Mouse (Mus musculus) limb, embryonic 15.5 days (tissue): ENCODE results near the gene Cenpm. TPM values are rescaled to one million over a fixed set of nuclear protein-coding genes. Genes with fewer than 3 reads are reported as not detected.
A peak's percentile ranks its signal among the peaks of the same experiment; 100 is the strongest.

ENCODE experiments used
- ATAC-seq: fragments of 200-750 bp; cut with Nextera tagmentation; 2 replicates; pipeline ENCODE4 v1.8.0; 2017; ENCODE audit warnings: low read depth, moderate TSS enrichment; ENCODE audit not compliant: insufficient number of reproducible peaks, low FRiP score, low TSS enrichment
- H3K27ac ChIP-seq: fragments of 300-500 bp; sonication (generic); 2 replicates; pipeline ENCODE4 v1.5.1; 2015; ENCODE audit warnings: moderate library complexity, mild to moderate bottlenecking, inconsistent platforms
- H3K27me3 ChIP-seq: fragments of 300-500 bp; sonication (generic); 2 replicates; pipeline ENCODE4 v1.6.1; 2015; ENCODE audit warnings: inconsistent platforms
- H3K36me3 ChIP-seq: fragments of 300-500 bp; sonication (generic); 2 replicates; pipeline ENCODE4 v1.6.1; 2015; ENCODE audit warnings: inconsistent platforms
- H3K4me1 ChIP-seq: fragments of 300-500 bp; sonication (generic); 2 replicates; pipeline ENCODE4 v1.6.1; 2015; ENCODE audit warnings: inconsistent platforms
- H3K4me2 ChIP-seq: fragments of 300-500 bp; sonication (generic); 2 replicates; pipeline ENCODE4 v1.6.1; 2015; ENCODE audit warnings: mild to moderate bottlenecking, inconsistent platforms
- H3K4me3 ChIP-seq: fragments of 300-500 bp; sonication (generic); 2 replicates; pipeline ENCODE4 v1.5.1; 2015; ENCODE audit warnings: mild to moderate bottlenecking, inconsistent platforms
- H3K9ac ChIP-seq: fragments of 300-500 bp; sonication (generic); 2 replicates; pipeline ENCODE4 v1.6.1; 2015; ENCODE audit warnings: inconsistent platforms
- H3K9me3 ChIP-seq: fragments of 300-500 bp; sonication (generic); 2 replicates; pipeline ENCODE4 v1.6.1; 2016; ENCODE audit warnings: inconsistent platforms
- WGBS: fragments of 180-500 bp; shearing (Covaris S2); methylation state at CpG from one replicate; pipeline ENCODE4 v1.1.7; 2015; 5-methylcytosine and 5-hydroxymethylcytosine counted together
- polyA plus RNA-seq: library from polyadenylated mRNA; unstranded; fragments of >200 nt; fragmentation: Nextera tagmentation; extraction: Ambion mirVana; gene quantifications from 2 replicates; pipeline ENCODE4 v1.2.1, GENCODE M21; 2015

The Cenpm gene
- polyA plus RNA-seq, 1 experiment from 2014 or later: 49.5 TPM

DNA sequence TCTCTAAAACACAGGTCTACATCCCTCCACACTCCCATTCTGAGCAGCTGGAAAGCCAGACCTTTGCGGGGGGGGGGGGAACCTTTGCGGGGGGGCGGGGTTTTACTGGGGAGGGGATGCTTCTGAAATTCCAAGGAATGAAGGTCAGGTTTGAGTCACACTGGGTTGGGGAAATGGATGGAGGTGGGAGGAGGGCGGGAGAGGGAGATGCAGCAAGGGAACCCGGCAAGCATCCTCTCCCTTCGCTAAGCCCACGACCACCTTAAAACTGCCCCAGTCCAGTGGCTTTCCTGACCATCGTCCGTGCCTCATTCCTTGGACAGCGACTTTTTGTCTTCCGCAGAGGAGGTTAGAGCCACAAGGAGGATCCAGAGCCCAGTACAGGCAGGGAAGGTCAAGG, 33.3 kb downstream of the Cenpm start:
- 2% methylated on average over 11 of the region's 11 CpGs for WGBS
- peaks cover 97% of the 10 kb centered on the region for H3K27me3 ChIP-seq
- no peak for ATAC-seq
- peak overlapping the region; percentile 94 for H3K4me2 ChIP-seq
- no peaks in the 10 kb centered on the region for H3K36me3 ChIP-seq
- H3K9me3 ChIP-seq: no peaks in the 10 kb centered on the region
- H3K4me3 ChIP-seq: peak overlapping the region; percentile 49
- H3K4me1 ChIP-seq: peaks cover 46% of the 10 kb centered on the region
- H3K9ac ChIP-seq: no peak overlapping the region
- no peak overlapping the region for H3K27ac ChIP-seq

DNA sequence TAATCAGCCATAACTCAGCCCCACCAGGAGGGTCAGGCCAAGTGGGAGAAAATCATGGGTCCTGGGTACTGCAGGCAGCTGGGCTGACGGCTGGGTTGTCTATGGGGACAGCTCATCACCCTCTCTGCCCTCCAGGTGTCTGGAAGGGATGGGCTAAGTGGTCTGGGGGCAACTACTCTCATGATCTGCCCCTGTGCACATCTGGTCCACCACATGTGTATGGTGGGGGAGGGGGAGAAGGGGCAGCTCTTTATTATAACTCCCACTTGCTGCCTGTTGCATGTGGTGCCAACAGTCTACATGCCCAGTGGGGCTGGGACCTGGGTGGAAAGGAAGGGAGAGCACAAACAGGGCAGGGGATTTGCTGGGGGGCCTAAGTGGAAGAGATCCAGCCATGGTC, 33.7 kb downstream of the Cenpm start:
- Histone ChIP-seq H3K36me3 (peaks cover 2% of the 10 kb centered on the region; the same call in 1 of the 2 replicates), H3K4me1 (peaks cover 46% of the 10 kb centered on the region), H3K4me2 (no peak overlapping the region), H3K9ac (no peak overlapping the region), H3K27ac (no peak overlapping the region), H3K4me3 (no peak overlapping the region), H3K27me3 (peaks cover 97% of the 10 kb centered on the region), H3K9me3 (no peaks in the 10 kb centered on the region)
- ATAC-seq: no peak
- 32% methylated on average over 1 of the region's 1 CpGs for WGBS

DNA sequence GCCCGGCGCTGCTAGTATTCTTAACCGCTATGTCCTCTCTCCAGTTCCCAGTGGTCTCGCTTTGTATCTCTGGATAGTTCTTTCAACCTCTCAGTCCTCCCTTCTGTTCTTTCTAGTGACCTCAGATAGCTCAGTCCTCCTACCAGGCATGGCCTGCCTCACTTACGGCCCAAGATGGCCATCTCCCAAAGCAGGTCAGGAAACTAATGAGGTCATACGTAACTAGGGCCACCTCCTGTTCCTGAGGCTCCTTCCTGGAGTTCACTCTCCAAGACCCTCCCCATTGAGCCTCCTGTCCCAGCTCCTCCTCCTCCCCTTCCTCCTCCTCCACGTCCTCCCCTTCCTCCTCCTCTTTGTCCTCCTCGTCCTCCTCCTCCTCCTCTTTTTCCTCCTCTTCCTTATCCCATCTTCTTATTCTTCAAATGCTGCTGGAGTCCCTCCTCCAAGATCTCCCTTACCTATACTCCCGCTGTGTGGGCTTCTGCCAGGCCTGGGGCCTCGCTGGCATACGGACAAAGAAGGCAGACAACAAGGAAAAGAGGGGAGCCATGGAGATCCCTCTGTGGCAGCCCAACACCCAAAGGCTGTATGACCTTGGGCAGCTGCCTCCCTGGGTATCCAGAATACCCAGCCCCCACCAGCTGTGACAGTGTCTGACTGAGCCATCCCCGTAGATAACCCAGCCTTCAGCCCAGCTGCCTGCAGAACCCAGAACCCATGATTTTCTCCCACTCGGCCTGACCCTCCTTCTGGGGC, 35.1 kb downstream of the Cenpm start:
- Histone ChIP-seq H3K9me3 (no peaks in the 10 kb centered on the region), H3K4me1 (peaks cover 43% of the 10 kb centered on the region), H3K27me3 (peaks cover 96% of the 10 kb centered on the region), H3K27ac (no peak overlapping the region), H3K9ac (no peak overlapping the region), H3K4me3 (no peak overlapping the region), H3K36me3 (peaks cover 15% of the 10 kb centered on the region), H3K4me2 (no peak overlapping the region)
- ATAC-seq: no peak
- 77% methylated on average over 13 of the region's 13 CpGs for WGBS

DNA sequence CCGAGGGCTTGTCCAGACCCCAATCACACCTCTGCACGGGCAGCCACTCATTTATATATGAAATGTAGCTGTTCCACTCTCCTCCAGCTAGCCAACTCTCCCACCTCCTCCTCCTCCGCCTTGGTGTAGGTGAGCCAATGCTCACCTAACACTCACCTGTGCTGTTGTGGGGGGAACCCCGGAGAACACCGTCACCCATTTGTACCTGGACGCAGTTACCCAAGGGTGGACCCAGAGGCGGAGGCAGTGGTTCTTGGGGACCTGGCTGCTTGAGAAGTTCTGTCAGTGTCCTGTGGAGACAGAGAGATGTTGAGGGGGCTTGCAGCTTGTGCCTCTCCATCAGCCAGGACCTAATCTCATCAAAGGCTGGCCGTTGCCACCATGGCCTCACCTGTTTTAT, 36.2 kb downstream of the Cenpm start:
- ATAC-seq: no peak
- no peak overlapping the region for H3K9ac ChIP-seq
- peaks cover 95% of the 10 kb centered on the region for H3K27me3 ChIP-seq
- WGBS: 82% methylated on average over 8 of the region's 8 CpGs
- H3K4me1 ChIP-seq: peaks cover 43% of the 10 kb centered on the region
- H3K9me3 ChIP-seq: no peaks in the 10 kb centered on the region
- no peak overlapping the region for H3K4me3 ChIP-seq
- no peak overlapping the region for H3K4me2 ChIP-seq
- no peak overlapping the region for H3K27ac ChIP-seq
- H3K36me3 ChIP-seq: peaks cover 27% of the 10 kb centered on the region

DNA sequence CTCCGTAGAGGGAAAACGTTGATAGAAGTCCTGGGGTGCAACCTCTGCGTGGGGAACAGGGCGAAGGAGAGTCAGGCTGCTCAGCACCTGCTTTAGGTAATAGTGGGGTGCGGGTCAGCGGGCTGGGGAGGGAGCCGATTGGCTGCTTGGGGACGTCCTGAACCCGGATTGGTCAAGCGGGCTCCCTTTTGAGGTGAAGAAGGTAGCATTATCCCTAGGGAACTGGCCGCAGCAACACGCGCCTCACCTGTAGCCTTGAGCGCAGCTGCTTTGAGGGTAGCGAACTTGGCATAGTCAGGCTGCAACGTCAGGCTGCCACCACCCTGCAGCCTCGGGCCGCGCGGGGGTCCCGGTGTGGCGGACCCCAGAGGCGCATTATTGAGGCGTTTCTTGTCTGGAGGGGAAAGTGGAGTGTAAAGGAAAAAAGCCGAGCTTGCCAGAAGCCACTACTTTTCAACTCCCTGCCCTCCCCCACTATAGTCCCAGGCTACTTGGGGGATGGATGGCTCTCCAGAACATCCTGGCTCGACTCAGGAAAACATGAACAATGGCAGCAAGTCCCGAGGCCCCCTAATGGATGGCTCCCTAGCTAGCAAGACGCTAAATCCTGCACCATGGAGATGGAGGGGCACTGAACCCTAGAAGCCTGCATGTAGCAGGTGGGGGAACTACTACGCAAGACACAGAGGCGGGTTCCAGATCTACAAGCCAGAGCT, 36.9 kb downstream of the Cenpm start:
- Histone ChIP-seq H3K27ac (no peak overlapping the region), H3K4me2 (no peak overlapping the region), H3K4me1 (peaks cover 40% of the 10 kb centered on the region), H3K36me3 (peaks cover 33% of the 10 kb centered on the region), H3K9ac (no peak overlapping the region), H3K27me3 (peaks cover 88% of the 10 kb centered on the region), H3K4me3 (no peak overlapping the region), H3K9me3 (no peaks in the 10 kb centered on the region)
- no peak for ATAC-seq
- 19% methylated on average over 30 of the region's 30 CpGs for WGBS

DNA sequence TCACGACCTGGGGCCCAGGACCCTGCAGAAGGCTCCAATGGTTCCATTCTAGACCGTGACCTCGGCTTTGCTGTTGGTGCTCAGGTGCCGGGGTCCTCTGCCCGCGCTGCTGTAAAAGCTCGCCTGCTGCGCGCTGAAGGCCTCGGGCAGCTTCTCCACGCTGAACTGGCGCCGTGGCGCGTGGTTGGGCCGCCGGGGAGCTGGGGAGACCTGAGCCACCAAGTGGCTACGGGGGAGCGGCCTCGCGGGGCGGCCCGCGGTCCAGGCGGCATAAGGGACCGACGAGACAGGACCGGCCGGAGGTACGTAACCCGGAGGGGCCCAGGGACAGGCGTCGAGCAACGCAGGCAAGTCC, 37.5 kb downstream of the Cenpm start:
- H3K9ac ChIP-seq: no peak overlapping the region
- no peak overlapping the region for H3K27ac ChIP-seq
- 11% methylated on average over 34 of the region's 34 CpGs for WGBS
- H3K4me3 ChIP-seq: no peak overlapping the region
- peaks cover 37% of the 10 kb centered on the region for H3K36me3 ChIP-seq
- H3K4me1 ChIP-seq: peaks cover 34% of the 10 kb centered on the region
- H3K4me2 ChIP-seq: no peak overlapping the region
- ATAC-seq: no peak
- peaks cover 82% of the 10 kb centered on the region for H3K27me3 ChIP-seq
- no peaks in the 10 kb centered on the region for H3K9me3 ChIP-seq

DNA sequence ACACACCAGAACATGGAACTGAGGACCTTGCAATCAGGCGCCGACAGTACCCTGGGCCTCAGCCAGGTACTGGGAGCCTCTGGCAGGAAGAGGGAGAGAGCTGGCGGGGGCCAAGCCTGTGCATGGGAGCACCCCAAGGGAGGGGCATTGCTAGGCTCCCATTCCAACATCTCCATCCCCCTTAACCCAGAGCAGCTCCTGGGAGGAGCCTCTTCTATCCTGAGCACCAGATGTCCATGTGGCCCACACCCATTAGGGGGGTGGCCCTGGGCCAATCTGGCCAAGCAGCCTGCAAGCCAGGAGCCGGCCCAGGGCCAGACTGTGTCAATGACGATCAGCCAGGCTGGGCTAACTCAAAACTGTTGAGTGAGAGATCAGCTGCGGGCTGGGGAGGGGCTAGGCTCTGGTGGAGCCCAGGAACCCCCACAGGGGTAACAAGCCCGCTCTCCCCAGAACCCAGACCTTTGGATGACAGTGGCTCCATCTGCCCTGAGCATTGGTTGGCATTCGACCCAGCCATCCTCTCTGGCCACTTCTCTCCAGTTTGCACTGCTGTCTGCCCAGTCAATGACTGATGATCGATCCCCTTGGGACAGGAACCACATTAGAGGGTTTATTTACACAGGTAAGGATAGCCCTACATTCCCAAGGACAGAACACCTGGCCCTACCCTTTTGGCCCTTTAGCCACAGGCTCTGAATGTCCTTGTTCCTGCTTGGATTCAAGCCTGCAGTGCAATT, 38.0 kb downstream of the Cenpm start:
- WGBS: 40% methylated on average over 9 of the region's 9 CpGs
- no peaks in the 10 kb centered on the region for H3K9me3 ChIP-seq
- H3K9ac ChIP-seq: no peak overlapping the region
- no peak overlapping the region for H3K27ac ChIP-seq
- H3K36me3 ChIP-seq: peaks cover 43% of the 10 kb centered on the region
- H3K4me3 ChIP-seq: no peak overlapping the region
- H3K27me3 ChIP-seq: peaks cover 77% of the 10 kb centered on the region
- peaks cover 29% of the 10 kb centered on the region for H3K4me1 ChIP-seq
- H3K4me2 ChIP-seq: no peak overlapping the region
- peak; percentile 53; the same call in 1 of the 2 replicates for ATAC-seq

DNA sequence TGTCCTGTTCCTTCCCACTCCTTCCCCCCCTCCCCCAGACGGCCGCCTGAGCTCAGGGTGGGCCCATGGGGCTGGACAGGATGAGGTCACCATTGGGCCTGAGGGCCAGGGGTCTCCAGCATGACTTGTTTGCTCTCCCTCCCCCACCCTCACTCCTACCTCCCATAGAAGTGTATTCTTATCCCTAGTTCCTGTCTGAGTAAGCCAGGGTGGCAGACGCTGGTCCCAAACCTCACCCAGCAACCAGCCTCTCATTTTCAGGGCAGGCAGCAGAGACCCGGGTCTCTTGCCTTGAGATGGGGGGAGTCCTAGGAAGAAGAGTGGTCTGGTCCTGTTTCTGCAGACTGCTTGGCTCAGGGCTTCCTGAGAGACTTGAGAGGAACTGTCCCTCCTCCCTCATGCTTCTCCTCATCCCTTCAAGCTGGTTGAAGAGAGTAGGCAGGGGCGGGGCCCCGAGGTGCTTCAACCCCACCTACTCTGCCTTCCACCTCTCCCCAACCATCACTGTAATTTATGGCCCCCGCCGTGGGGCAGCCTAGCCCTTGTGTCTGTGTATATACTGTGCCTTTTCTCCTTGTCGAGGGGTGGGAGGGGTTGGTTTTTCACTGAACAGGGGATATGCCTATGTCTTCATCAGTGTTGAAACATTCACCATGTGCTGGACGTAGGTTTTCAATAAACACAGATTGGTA, 39.7 kb downstream of the Cenpm start:
- ATAC-seq: no peak
- H3K27ac ChIP-seq: no peak overlapping the region
- H3K9ac ChIP-seq: no peak overlapping the region
- H3K36me3 ChIP-seq: peaks cover 58% of the 10 kb centered on the region
- H3K4me2 ChIP-seq: no peak overlapping the region
- peaks cover 22% of the 10 kb centered on the region for H3K4me1 ChIP-seq
- 51% methylated on average over 8 of the region's 10 CpGs for WGBS
- H3K27me3 ChIP-seq: peaks cover 60% of the 10 kb centered on the region
- H3K4me3 ChIP-seq: no peak overlapping the region
- H3K9me3 ChIP-seq: no peaks in the 10 kb centered on the region

DNA sequence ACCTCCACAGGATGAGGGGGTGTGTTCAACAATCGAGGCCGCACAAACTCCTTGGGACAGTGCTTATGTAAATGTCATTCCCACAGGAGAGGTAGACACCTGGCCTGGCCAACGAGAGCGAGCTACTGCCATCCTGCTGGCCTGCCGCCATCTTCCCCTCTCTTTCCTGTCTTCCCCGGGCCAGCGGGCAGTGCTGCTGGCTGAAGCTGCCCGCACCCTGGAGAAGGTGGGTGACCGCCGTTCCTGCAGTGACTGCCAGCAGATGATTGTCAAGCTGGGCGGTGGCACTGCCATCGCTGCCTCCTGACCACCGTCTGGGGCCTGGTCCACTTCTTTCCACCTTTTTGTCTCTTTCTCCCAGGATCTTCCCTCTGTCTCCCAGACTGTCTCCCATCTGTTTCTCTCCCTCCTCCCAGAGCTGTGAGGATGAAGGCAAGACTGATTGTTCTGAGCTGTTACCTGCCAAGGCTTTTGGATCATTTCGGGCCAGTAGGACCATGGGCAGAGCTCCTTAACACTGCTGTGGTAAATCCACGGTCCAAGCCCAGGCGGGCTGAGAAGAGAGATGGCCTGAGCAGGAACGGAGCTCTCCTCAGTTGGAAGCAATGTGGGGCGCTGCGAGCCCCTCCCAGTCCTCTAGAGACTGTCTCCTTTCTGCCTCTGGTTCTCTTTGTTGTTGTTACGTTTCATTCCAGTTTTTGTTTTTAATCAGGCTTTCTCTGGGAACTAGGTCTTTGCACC, 40.8 kb downstream of the Cenpm start:
- Histone ChIP-seq H3K4me2 (no peak overlapping the region), H3K4me1 (peaks cover 22% of the 10 kb centered on the region), H3K27me3 (peaks cover 49% of the 10 kb centered on the region), H3K36me3 (peaks cover 68% of the 10 kb centered on the region), H3K9me3 (no peaks in the 10 kb centered on the region), H3K9ac (no peak overlapping the region), H3K4me3 (no peak overlapping the region), H3K27ac (no peak overlapping the region)
- no peak for ATAC-seq
- 87% methylated on average over 20 of the region's 20 CpGs for WGBS

DNA sequence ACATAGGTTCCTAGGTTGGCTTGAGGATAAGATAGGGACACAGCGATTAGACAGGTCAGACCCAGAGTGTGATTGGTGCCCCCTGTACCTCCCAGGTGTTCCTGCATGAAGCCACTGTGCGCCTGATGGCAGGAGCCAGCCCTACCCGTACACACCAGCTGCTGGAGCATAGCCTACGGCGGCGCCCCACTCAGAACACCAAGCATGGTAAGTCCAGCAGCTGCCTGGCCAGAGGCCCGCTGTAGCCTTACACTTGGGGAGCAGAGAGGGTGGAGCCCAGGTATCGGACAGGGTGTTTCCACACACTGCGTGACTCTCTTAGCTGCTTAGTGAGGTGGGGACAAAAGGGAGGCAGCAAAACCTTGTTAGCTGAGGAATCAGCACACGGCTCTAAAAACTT, 41.5 kb downstream of the Cenpm start:
- no peak overlapping the region for H3K27ac ChIP-seq
- no peaks in the 10 kb centered on the region for H3K9me3 ChIP-seq
- ATAC-seq: no peak
- H3K4me2 ChIP-seq: no peak overlapping the region
- WGBS: 94% methylated on average over 10 of the region's 10 CpGs
- no peak overlapping the region for H3K9ac ChIP-seq
- no peak overlapping the region for H3K4me3 ChIP-seq
- peaks cover 43% of the 10 kb centered on the region for H3K27me3 ChIP-seq
- peaks cover 22% of the 10 kb centered on the region for H3K4me1 ChIP-seq
- peaks cover 75% of the 10 kb centered on the region for H3K36me3 ChIP-seq

DNA sequence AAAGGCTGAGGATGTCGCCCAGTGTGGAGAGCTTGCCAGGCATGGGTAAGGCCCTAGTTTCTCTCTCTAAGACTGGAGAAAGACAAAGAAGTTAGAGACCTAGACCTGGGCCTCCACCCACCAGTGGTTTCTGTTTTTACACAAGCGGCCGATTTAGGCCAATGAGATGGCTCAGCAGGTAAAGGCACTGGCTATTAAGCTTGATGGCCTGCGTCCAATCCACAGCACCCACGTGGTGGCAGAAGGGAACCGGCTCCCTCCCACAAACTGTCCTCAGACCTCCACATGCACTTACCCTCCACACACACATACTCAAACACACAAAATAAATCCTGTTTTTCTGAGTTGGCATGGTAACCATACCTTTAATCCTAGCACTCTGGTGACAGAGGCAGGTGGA, 42.5 kb downstream of the Cenpm start:
- peaks cover 85% of the 10 kb centered on the region for H3K36me3 ChIP-seq
- H3K9ac ChIP-seq: no peak overlapping the region
- peaks cover 32% of the 10 kb centered on the region for H3K27me3 ChIP-seq
- no peaks in the 10 kb centered on the region for H3K9me3 ChIP-seq
- H3K4me2 ChIP-seq: no peak overlapping the region
- WGBS: 86% methylated on average over 6 of the region's 6 CpGs
- no peak overlapping the region for H3K4me3 ChIP-seq
- peaks cover 15% of the 10 kb centered on the region for H3K4me1 ChIP-seq
- no peak for ATAC-seq
- no peak overlapping the region for H3K27ac ChIP-seq
